Mouse (Mus musculus) kidney, postnatal 4 days (tissue): ENCODE results near the gene Agtr1a.
A peak's percentile ranks its signal among the peaks of the same experiment; 100 is the strongest.

Experiments used
- DNase-seq, 2 experiments: peaks; one replicate each; pipeline ENCODE4 v3.0.0; 2021; ENCODE audit warnings: mixed read lengths in 2 of 2

The Agtr1a gene

DNA sequence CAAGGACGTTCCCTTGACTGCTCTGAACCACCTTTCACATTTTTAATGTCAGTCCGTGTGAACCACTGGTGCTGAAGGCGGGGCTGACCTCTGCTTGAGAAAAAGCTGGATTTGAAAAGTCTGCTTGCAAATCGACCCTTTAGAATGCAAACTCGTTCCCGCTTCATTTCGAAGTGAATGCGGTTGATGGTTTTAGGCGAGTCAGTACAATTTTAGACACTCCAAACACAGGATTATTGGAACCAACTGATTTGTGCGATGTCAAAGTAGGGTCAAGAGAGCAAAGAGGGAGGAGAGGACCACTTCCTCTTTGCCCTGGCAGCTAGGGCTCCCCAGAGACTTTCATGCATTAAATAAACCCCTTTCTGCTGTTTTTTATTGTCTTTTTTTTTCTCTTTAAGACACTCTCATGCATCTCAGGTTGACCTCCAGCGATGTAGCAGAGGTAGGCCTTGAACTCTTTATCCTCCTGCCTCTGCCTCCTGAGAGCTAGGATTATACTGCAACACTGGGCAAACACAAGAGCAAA is 27.9 kb downstream of the Agtr1a start:
- DNase-seq = peak; percentile 36 to 59

DNA sequence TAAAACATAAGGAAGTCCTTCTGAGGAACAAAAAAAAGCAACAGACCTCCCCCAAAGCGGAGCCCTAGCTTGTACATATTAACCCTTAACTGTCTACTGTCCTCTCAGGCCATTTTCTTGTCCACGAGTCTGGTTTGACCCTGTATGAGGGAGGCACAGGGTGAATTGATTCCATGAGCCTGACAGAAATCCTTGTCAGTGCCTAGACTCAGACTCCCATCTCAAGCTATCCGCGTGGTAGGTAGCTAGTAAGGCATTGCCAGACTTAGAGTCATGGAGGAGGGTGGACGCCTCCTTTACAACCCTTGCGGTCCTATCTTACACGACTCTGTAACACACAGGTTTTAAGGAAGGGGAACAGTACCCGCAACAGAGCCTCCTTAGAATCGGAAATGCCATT is 28.5 kb downstream of the Agtr1a start:
- DNase-seq = peak in 1 of 2 experiments; percentile 30

DNA sequence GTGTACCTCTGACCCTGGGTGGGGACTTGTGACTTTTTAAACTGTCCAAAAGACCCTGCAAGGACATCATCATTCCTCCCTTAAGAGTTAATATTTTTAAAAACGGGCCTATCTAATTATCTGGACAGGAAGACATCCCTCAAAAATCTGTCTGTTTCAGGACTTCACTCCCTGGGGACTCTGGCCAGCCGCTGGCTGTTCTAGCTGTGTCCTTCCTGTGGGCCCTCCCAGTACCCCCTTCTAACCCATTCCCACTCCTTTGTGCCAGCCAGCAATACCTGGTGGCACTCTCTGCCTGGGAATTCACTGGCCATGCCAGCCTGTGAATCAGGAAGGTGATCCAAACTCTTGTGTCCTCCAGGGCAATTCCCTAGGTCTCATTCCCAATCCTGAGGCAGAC is 29.1 kb downstream of the Agtr1a start:
- peak; percentile 54 to 71 for DNase-seq

DNA sequence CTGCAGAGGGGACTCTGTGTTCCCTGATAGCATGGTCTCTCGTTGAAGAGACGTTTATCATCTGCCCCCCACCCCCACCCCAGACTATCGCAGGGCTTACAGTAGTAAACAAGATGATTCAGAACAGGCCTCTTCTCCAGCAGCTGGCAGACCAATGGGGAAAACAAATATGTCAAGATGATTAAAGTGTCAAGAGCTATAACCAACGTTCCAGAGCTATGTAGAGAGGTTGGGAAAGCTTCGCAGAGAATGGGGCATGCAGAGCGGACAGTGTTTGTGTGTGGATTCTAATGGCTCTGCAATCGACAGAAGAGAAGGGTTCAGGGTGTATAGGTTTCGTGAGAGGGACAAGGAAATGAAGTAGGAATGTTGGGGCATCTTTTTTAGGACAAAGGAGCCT is 31.9 kb downstream of the Agtr1a start:
- DNase-seq = peak in 1 of 2 experiments; percentile 23

DNA sequence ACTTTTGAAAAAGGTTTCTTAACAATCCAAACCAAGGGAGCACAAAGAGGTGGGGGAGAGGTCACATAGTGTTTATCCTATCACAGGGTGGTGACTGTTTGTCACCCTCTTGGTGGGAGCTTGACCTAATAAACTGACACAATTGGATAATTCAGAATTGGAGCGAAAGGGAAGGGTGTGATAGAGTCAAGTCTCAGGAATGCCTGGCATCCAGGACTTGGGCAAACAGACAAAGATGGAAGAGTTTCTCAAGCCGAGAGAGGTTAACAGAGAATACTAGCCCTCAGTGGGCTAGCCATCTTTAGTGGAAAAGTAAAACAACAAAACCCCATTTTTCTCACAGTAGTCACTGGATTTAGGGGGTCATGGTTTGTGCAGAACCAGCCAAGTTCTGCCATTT is 32.5 kb downstream of the Agtr1a start:
- DNase-seq = no peak

DNA sequence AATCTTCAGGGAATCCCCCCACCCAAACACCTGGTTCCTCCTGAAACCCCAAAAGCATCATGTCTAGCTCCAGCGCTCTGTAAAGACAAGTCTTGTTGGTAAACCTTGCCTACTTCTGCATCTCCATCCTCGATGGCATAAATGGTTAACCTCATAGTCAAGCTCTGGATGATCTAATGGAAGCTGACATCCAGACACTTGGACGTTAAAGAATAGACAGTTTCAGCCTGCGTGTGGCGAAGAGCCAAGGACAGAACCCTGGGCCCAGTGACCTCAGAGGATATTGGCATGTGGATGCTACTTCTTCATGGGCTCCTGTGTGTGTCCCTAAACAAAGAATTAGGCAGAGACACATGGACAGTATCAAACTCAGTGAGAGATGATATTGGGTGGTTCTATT is 42.6 kb downstream of the Agtr1a start:
- no peak for DNase-seq

DNA sequence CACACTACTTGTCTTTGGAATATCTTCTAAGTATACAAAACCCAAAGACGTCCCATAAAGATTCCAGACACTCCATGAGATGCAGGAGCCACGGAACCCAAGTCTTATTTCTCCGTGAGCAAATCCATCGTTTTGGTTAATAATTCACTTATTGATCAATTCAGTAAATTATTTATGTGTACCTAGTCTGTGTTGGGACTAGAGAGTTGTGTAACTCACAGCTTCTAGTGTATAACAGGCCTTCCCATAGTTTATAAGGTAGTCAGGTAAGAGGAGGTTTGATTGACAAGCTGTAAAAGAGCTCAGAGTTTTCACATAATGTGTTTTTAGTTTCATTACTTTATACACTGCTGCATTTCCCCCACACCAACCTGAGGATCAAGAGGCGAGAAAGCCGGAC is 48.9 kb downstream of the Agtr1a start:
- DNase-seq = no peak

DNA sequence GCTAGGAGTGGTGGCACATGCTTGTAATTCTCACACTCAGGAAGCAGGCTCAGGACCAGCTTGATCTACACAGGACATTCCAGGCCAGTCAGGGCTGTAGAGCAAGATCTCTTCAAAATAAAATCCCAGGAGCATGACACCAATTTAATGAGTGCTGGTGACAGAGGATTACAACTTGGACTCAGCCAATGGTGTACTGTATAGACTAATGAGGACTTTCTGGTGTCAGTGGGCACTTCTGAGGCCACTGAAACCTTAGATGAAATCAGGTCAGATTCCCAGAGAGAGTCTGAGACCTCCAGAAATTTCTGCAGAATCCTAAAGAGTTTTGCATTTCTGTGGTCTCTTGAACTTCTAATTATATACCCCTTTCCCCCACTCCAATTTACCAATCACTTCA is 57.9 kb downstream of the Agtr1a start:
- DNase-seq = no peak

DNA sequence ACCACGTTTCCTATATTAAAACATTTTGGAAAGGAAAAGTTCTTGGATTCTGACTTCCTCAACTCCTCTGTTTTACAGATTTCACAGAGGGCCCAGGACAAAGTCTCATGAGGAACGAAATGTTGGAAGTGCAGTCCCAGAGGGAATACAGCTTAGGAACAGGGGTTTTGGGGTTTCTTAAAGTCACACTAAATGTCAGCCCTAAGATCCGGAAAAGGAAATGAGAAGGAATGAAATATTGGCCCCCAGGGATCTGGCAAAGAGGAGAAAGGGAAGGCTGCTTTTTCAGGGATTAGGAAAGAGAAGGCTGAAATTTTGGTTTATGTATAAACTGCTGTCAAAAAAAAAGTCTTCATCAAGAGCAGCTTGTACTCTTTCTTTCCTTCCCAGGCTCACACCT is 60.2 kb downstream of the Agtr1a start:
- peak; percentile 20 to 37 for DNase-seq

DNA sequence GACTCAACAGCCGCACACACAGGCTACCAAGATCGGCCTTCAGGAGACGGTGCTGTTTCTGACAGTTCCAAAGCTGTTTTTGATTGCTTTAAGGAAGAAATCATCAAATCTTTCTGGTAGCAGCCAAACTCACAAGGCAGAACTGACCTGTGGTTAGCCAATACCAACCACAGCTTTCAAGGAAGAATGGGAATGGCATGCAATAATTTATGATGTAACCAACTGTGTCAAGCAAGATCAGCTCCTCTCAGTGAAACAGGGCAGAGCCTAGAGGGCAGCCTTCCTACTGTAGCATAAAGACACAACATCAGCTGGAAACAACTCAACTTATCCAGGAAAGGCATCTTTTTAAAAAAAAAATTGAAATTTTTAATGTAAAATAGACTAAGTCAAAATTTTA is 62.6 kb downstream of the Agtr1a start:
- no peak for DNase-seq

DNA sequence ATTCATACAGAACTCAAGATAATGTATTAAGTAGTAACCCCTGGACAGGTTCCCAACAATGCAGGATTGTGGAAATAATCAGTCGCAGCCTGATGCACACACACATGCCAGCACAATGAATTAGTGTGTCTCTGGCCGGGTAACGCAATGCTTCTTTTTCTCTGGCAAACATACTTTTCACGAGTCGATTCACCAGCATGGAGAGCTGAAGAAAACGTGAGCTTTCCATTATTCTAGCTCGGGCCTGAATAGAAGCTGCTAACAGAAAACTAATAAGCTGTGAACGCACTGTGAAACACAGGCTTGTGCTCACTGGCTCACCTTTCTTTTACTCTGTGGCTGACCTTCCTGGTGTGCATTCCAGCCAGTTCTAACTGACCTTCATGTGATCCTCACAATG is 64.4 kb downstream of the Agtr1a start:
- no peak for DNase-seq

DNA sequence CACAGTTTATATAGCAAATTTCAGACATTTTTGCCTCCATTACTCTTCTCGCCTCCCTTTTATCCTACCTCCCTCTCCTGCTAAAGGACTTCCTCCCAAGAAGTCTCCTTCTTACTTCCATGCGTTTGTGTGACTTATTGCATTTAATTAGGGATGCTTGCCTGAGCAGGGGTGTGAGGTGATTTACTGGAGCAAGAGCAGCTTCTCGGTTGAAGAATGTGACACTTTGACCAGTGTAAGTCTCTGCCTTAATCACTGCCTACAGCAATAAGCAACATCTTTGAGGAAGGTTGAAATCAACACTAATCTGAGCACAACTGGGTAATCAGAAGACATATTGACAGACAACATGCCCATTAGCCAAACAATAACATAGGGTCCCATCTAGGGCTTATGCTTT is 67.6 kb downstream of the Agtr1a start:
- DNase-seq = no peak

DNA sequence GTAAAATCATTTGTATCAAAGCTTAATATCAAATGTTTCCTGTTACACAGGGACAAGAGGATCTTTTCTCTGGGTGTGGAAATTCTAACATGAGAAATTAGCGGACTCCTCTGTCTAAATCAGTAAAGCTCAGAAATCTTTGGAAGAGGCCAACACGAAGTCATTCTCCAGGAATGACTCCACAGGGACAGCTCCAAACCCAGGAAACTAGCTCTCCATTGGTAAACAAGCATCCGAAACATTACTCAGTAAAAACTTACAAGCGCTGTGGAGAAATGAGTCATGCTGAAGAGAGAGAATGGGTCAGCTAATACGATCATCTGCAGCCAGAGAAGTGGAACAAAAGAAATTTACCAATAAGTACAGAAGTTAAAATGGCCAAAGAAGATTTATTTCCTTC is 82.4 kb downstream of the Agtr1a start:
- no peak for DNase-seq

DNA sequence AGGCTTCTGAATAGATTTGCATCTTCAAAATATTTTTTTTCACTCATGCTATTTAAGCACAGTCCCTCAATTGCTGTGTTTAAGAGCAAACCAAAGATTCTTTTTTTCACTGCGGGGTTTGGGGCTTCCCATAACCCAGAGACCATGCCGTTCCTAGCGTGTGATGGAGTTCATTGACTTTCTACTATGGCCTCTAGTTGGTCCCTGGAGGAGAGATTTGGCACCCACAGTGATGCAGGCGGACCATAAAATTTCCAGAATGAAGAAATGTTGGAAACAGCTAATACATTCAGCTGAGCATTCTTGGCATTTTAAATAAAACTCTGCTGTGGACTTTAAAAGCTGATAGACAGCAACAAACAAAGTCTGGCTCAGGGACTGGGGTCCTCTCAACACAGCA is 90.8 kb downstream of the Agtr1a start:
- peak; percentile 28 to 34 for DNase-seq

DNA sequence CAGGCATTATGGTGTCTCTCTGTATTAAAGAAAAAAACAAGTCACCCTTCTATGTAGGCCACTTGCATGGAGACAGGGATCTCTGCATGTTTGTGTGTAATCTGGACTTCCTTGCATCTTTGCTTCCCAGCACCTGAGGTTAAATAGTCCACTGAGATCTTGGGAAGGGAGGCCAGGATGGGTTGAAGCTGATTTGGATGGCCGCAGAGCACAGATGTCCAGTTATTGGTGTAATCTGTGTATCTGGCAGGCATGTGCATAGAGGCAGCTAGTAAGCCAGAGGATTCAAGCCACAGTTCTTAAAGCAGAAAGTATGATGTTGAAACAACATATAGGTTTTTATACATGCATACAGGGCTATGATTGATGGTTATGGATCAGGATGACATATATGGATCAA is 91.2 kb downstream of the Agtr1a start:
- DNase-seq = no peak
